Mouse (Mus musculus): ENCODE results near the gene Nipa2. TPM values are rescaled to one million over a fixed set of nuclear protein-coding genes. Genes with fewer than 3 reads are reported as not detected.

The Nipa2 gene
- polyA plus RNA-seq, 1 experiment from 2014 or later: 36.0 TPM

DNA sequence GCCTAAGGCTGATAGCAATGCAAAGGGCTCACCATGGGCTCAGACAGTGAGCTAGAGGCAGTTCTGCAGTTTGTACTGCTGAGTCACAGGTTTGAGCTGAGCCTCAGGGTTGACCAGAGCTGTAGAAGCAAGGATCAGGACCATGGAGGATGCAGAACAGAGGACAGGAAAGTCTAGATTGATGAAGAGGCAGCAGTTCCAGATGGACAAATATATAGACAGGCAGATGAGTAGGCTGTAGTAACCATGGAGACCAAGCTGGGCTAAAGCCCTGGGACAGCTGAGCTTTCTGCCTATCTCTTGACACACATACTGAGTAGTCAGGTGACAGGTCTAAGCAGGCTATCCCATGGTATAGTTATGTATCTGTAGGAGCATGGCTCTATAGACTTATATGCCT is 71.5 kb downstream of the Nipa2 start:
- Histone ChIP-seq H3K4me3 (ENCODE audit: low read depth, low read length) (no peak overlapping the region), H3K4me2 (replicated peaks; ENCODE audit: low read depth, low read length) (no peak overlapping the region), H3K27ac (ENCODE audit: low read length) (no peak overlapping the region), H3K9ac (replicated peaks; ENCODE audit: low read depth) (no peak overlapping the region), H3K4me1 (ENCODE audit: insufficient read depth, low read depth, low read length) (no peaks in the 10 kb centered on the region), H3K36me3 (ENCODE audit: insufficient read depth, low read length) (peaks cover 22% of the 10 kb centered on the region; the same call in 1 of the 2 replicates), H3K9me3 (ENCODE audit: low read length) (no peaks in the 10 kb centered on the region), H3K27me3 (replicated peaks; ENCODE audit: insufficient read depth, low read length) (no peaks in the 10 kb centered on the region)
- ATAC-seq (no peak), DNase-seq (ENCODE audit: low spot score) (no peak)
- TF ChIP-seq CTCF (IDR thresholded peaks at IDR 0.05): no peak
- TF ChIP-seq EP300 (IDR thresholded peaks at IDR 0.05): no peak

DNA sequence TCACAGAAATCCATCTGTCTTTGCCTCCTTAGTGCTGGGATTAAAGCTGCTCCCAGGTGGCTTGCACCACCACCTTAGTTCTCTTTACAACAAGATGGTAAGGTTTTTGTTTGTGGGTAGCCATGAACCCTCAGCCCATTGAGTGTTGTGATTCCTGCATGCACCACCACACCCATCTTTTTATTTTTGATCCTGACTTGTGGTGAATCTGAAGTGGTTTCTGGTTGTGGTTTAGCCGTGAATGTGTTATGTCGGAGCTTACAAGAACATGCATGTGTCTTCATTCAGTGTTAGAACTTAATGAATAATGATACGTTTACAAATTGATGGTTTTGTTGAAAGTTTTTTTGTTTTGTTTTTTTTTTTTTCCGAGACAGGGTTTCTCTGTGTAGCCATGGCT is 72.3 kb downstream of the Nipa2 start:
- H3K27me3 ChIP-seq (replicated peaks; ENCODE audit: insufficient read depth, low read length): no peaks in the 10 kb centered on the region
- peaks cover 22% of the 10 kb centered on the region; the same call in 1 of the 2 replicates for H3K36me3 ChIP-seq (ENCODE audit: insufficient read depth, low read length)
- 86% methylated on average over 4 of the region's 4 CpGs for WGBS
- no peak overlapping the region for H3K9ac ChIP-seq (replicated peaks; ENCODE audit: low read depth)
- no peaks in the 10 kb centered on the region for H3K4me1 ChIP-seq (ENCODE audit: insufficient read depth, low read depth, low read length)
- H3K4me2 ChIP-seq (replicated peaks; ENCODE audit: low read depth, low read length): no peak overlapping the region
- H3K9me3 ChIP-seq (ENCODE audit: low read length): no peaks in the 10 kb centered on the region
- no peak for DNase-seq (ENCODE audit: low spot score)
- TF ChIP-seq EP300 (IDR thresholded peaks at IDR 0.05) (no peak), CTCF (IDR thresholded peaks at IDR 0.05) (no peak)
- no peak overlapping the region for H3K27ac ChIP-seq (ENCODE audit: low read length)
- H3K4me3 ChIP-seq (ENCODE audit: low read depth, low read length): no peak overlapping the region
- ATAC-seq: no peak

DNA sequence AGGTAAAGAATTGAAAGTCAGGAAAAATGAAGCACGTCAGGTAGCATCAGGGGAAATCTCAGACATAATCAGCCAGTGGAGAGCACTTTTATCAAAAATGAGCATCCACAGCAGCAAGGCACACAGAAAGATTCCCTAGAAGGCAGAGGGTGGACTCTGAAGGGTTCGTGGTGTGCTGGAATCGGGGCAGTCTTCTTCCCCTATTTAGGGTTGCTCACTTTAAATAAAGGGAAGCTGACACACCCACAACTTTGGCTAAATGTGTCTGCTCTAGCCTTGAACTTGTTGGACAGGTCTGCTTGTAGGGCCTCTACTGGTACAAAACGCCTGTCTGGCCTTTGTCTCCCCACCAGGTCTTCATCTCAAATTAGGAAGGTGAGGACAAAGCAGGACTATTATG is 73.7 kb downstream of the Nipa2 start:
- no peak for TF ChIP-seq EP300 (IDR thresholded peaks at IDR 0.05)
- TF ChIP-seq CTCF (IDR thresholded peaks at IDR 0.05): no peak
- Histone ChIP-seq H3K36me3 (ENCODE audit: insufficient read depth, low read length) (peaks cover 13% of the 10 kb centered on the region; the same call in 1 of the 2 replicates), H3K27ac (ENCODE audit: low read length) (no peak overlapping the region), H3K4me1 (ENCODE audit: insufficient read depth, low read depth, low read length) (no peaks in the 10 kb centered on the region), H3K27me3 (replicated peaks; ENCODE audit: insufficient read depth, low read length) (no peaks in the 10 kb centered on the region), H3K9ac (replicated peaks; ENCODE audit: low read depth) (no peak overlapping the region), H3K9me3 (ENCODE audit: low read length) (no peaks in the 10 kb centered on the region), H3K4me2 (replicated peaks; ENCODE audit: low read depth, low read length) (no peak overlapping the region), H3K4me3 (ENCODE audit: low read depth, low read length) (no peak overlapping the region)
- WGBS: 87% methylated on average over 4 of the region's 4 CpGs
- ATAC-seq: no peak
- no peak for DNase-seq (ENCODE audit: low spot score)

Other genes with a start within 250 kb of the Nipa2 start
- gene Siglech, start 194.3 kb downstream of the Nipa2 start, polyA plus RNA-seq (2015; fragmentation: Nextera tagmentation; extraction: Ambion mirVana): 0.27 and 0.42 TPM in 2 replicates
- gene Tubgcp5, start 168.3 kb downstream of the Nipa2 start, polyA plus RNA-seq (2015; fragmentation: Nextera tagmentation; extraction: Ambion mirVana): 13.0 and 13.7 TPM in 2 replicates
- 81.4 and 90.7 TPM in 2 replicates for gene Cyfip1, start 120.7 kb downstream of the Nipa2 start, polyA plus RNA-seq (2015; fragmentation: Nextera tagmentation; extraction: Ambion mirVana)
- 9.6 and 10.0 TPM in 2 replicates for gene Nipa1, start 57.5 kb upstream of the Nipa2 start, polyA plus RNA-seq (2015; fragmentation: Nextera tagmentation; extraction: Ambion mirVana)
- 21.6 and 22.6 TPM in 2 replicates for gene Herc2, start 87.7 kb upstream of the Nipa2 start, polyA plus RNA-seq (2015; fragmentation: Nextera tagmentation; extraction: Ambion mirVana)

All from lung, postnatal 0 days (tissue).